Mouse (Mus musculus) adrenal gland (tissue): ENCODE results near the gene C1qtnf6.

Source experiments
- intact Hi-C: fragments of 180-260 bp; cut with DNase I; formaldehyde crosslinking; loops from one replicate; pipeline ENCODE4 v1.15.1; 2025

C1qtnf6 gene

GRCm38 (mm10) chr15:78521331-78521730, 9.9 kb downstream of the C1qtnf6 start:
- intact Hi-C loops: no loop called here

DNA sequence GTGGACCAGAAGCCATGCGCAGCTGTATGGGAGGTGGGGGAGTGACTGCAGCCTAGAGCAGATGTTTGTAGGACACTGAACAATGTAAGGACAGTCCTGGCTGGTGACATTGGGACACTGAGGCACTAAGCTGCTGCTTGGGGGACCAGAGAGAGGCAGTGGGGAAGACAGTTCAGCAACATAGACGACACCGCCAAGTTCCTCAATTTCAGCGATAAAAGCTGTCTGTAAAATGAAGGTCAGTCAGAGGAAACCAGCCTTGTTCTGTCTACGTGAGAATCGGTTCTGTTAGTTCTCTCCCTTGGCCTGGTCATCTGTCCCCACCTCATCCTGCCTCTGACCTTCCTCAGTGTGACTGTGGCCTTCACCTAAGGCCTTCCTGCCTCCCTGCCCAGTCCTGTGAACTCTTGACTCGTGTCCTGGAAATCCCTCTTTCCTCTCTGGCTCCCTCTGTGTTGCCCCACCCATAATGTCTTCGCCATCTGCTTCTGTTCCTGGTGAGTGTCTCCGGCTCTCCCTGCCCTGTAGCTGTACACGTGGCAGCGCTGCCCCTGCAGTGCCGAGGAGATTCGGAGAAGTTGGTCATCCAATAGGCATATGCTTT, 11.0 kb downstream of the C1qtnf6 start:
- intact Hi-C loops: no loop called here

DNA sequence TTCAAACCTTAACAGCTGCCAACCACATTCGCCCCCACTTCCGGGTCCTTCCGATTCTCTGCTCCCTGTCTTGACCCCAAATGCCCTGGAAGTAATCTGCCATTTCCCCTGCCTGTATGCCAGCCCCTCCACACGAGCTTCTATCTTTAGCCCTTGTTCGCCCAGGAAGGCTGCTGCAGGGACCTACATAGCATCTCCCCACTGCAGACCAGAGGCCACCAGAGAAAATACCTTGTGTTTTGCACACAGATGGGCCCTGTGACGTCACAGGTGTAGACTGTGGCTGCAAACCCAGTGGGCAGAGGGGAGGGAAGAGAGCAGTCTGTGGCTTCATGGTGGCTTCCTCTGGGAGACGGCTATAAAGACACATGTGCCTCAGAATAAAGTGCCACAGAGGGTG, 13.0 kb downstream of the C1qtnf6 start:
- intact Hi-C loops: no loop called here

- intact Hi-C loops: loop anchor here (2.0 kb wide), 1 partner anchor 67 kb away; no protein-coding TSS in a partner anchor
These were observed 15.5 kb downstream of the C1qtnf6 start for GRCm38 (mm10) chr15:78515759-78516158.

- intact Hi-C loops: loop anchor here (1.0 to 5.0 kb wide), 3 partner anchors 18 to 68 kb away; no protein-coding TSS in a partner anchor
These were observed 16.6 kb downstream of the C1qtnf6 start for GRCm38 (mm10) chr15:78514393-78515146.

- intact Hi-C loops: loop anchor here (5.0 kb wide), 1 partner anchor 66 kb away; no protein-coding TSS in a partner anchor
These were observed 18.2 kb downstream of the C1qtnf6 start for GRCm38 (mm10) chr15:78513019-78513418.

- intact Hi-C loops: loop anchor here (5.0 kb wide), 1 partner anchor 65 kb away; no protein-coding TSS in a partner anchor
These were observed 19.3 kb downstream of the C1qtnf6 start for GRCm38 (mm10) chr15:78511951-78512350.

DNA sequence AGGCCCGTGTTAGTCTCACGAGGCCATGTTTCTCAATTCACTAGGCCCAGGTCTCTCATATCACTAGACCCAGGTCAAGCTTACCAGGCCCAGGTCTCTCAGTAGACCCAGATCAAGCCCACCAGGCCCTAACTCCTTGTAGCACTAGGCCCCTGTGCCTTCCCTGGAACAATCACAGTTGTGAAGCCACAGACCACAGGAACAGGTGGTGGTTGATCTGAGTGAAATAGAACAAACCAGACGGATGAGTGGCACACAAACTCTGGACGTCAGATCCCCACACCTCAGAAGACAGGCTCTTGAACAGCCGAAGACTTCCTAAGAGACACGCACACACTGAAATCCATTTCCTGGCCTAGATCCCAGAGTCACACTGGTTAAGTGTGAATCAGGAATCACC, 20.5 kb downstream of the C1qtnf6 start:
- intact Hi-C loops: loop anchor here (5.0 kb wide), 1 partner anchor 63 kb away; no protein-coding TSS in a partner anchor

- intact Hi-C loops: loop anchor here (5.0 kb wide), 1 partner anchor 63 kb away; no protein-coding TSS in a partner anchor
These were observed 21.1 kb downstream of the C1qtnf6 start for GRCm38 (mm10) chr15:78510121-78510576.

DNA sequence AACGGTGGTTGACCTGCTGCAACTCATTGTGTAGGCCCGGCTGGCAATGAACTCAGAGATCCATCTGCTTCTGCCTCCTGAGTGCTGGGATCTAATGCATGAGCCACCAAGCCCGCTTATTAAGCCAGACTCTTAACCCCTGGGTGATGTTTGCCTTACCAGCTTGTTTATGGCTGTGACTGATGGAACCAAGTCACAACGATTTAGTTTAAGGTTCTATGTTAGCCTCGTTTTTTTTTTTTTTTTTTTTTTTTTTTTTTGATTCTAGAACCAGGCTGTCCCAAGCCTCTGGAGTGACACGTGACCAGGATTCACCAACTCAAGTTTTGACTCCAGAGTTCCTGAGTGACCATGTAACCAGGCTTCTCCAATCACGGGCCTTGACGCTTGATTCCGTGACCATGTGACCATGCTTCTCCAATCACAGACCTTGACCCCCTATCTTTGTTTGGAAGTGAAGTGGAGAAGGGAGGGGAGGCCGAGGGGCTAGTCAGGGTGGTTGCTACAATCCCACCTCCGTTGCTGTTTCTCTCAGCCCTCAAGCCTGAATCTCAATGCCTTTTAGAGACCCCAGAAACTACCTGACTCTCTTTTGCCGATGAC, 21.8 kb downstream of the C1qtnf6 start:
- intact Hi-C loops: no loop called here

- intact Hi-C loops: no loop called here
These were observed 22.8 kb downstream of the C1qtnf6 start for GRCm38 (mm10) chr15:78508443-78508842.

- intact Hi-C loops: no loop called here
These were observed 25.7 kb downstream of the C1qtnf6 start for GRCm38 (mm10) chr15:78505541-78505940.

GRCm38 (mm10) chr15:78504816-78505215, 26.4 kb downstream of the C1qtnf6 start:
- intact Hi-C loops: no loop called here

DNA sequence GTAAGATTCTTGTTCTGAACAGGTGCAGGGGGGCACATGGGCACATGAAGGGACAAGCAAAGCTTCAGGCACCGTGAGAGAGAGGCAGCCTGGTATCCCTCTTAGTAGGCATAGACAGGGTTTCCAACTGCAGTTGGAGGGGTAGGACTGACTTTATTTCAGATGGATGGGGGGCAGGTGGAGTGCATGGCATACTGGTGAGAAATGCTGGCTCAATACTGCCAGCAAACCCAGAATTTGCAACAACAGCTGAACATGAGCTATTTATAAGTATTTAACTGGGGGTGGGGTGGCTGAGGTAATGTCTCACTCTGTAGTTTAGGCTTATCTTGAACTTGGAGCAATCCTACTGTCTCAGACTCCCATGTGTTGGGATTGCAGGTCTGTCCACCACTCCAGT, 27.2 kb downstream of the C1qtnf6 start:
- intact Hi-C loops: no loop called here

- intact Hi-C loops: no loop called here
These were observed 28.6 kb downstream of the C1qtnf6 start for GRCm38 (mm10) chr15:78502437-78503132.

- intact Hi-C loops: no loop called here
These were observed 36.2 kb downstream of the C1qtnf6 start, which contains the start of gene Il2rb for GRCm38 (mm10) chr15:78494968-78495406. Il2rb (minus strand) TSS chr15:78495271.

DNA sequence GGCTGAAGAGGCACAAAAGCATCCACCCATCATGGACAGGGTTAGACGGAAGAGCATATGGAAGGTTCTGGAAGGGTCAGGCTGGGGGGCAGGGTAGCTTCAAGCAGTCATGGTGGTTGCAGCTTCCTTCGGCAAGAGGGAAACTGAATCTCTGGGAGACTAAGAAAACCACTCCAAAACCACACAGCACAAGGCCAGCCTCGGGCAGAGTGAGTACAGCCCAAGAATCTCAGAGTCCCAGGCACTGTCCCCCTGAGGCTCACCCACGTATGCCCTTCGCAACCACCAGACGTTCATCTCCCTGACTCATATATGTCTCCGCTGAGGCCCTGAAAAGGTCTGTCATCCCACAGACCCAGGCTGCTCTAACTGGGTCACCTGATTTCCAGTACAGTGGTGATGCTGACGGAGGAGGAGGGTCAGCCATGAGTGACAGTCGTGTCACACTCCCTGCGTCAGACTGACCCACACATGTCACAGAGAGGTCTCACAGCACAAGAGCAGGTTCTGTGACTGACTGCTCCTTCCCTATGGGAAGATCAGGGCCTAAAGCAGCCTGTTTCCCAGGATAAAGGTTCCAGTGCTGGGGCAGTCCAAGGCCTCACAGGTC, 37.7 kb downstream of the C1qtnf6 start:
- intact Hi-C loops: no loop called here

GRCm38 (mm10) chr15:78491301-78491700, 39.9 kb downstream of the C1qtnf6 start:
- intact Hi-C loops: no loop called here

DNA sequence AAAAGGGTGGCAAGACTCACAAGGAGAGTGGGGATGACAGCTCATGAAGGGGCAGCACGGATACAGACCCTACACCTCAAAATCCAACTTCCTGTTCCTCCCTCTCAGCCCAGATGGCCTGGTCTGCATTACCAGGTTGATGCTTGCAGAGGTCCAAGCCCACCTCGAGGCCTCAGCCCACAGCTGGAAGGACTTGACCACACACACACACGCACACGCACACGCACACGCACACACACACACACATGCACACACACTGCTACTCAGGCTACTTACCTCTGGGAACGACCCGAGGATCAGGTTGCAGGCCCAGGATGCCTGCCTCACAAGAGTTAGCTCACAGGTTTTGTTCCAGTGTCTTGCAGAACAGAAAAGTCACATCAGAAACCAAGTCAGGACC, 41.3 kb downstream of the C1qtnf6 start:
- intact Hi-C loops: no loop called here

- intact Hi-C loops: no loop called here
These were observed 42.0 kb downstream of the C1qtnf6 start for GRCm38 (mm10) chr15:78489248-78489647.

DNA sequence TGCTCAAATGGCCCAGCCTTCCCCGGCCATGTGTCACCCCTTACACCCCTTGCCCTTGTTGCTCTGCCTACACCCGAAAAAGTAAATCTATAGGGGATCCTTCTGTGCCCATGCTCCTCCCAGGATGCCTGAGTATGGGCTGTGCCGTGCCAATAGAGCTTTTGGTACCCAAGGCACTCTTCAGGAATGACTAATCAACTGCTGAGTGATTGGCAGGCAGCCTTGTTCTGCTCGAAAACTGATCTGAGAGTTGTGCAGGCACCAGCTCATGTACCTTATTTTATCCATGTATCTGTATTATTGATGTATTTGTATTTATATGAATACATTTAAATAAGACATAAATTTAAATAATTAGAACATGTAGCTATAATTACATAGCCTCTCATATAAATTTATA, 44.1 kb downstream of the C1qtnf6 start:
- intact Hi-C loops: no loop called here
